Mouse (Mus musculus): ENCODE data around the gene Cdk5rap2. TPM values are rescaled to one million over a fixed set of nuclear protein-coding genes. Genes with fewer than 3 reads are reported as not detected.

The Cdk5rap2 gene
- 11.8 and 12.4 TPM in 2 replicates for polyA plus RNA-seq (2014; fragmentation: Nextera tagmentation; extraction: Ambion mirVana)

DNA sequence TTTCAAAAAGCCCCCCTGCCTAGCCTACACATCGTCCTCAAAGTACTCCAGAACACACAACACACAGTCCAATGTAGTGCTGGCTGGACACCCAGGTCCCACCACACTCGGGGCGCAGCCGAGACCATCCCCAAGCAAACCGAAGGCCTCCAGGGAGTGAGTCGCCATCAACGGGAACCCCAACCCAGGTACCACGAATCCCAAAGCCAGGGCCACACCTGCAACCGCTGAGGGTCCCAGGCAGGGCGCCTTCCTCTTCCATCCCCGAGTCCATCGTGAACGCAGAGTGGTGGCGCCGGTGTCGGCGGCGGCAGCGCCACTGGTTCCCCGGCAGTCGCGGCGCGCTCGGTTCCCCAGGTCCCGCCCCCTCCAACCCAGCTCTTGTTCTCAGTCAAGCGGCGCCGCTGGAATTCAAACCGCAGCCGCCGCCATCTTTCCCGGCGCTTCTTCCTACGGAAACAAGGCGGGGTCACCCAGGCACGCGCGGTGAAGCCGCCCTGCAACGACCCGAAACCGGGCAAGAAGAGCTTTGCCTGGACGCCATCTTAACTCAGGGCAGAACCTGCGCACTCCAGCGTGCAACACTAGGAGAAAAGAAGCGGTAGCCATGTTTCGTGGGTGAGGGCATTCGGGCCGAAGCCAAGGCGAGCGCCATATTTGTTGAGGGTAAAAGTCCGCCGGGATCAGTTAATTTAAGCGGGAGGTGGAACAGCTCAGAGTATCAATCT lies at the start of gene Cdk5rap2:
TSS of gene Cdk5rap2 (minus strand) at position 450 of the 728 bp plus-strand sequence.
- ATAC-seq (replicated peaks; ENCODE audit: low FRiP score) (peak; percentile 98), DNase-seq (ENCODE audit: low spot score) (peak; percentile 93)
- peak within 1 kb of the TSS; percentile 82 for H3K4me3 ChIP-seq (ENCODE audit: low read depth, low read length)
- peak within 1 kb of the TSS; percentile 91 for H3K9ac ChIP-seq (ENCODE audit: low read depth, low read length)
- peaks cover 2% of the 10 kb centered on the region; the same call in 1 of the 2 replicates for H3K36me3 ChIP-seq (ENCODE audit: control insufficient read depth, insufficient read depth, low read length)
- peak within 1 kb of the TSS; percentile 77 for H3K4me2 ChIP-seq
- H3K27ac ChIP-seq (ENCODE audit: low read depth, low read length): peak within 1 kb of the TSS; percentile 59; the same call in 1 of the 2 replicates
- no peaks in the 10 kb centered on the region; the same call in 1 of the 2 replicates for H3K4me1 ChIP-seq (replicated peaks; ENCODE audit: control insufficient read depth, insufficient read depth, low read length)
- under 1% methylated on average over 55 of the region's 55 CpGs for WGBS
- H3K27me3 ChIP-seq (replicated peaks; ENCODE audit: control insufficient read depth, insufficient read depth, low read length): no peaks in the 10 kb centered on the region
- no peaks in the 10 kb centered on the region for H3K9me3 ChIP-seq (ENCODE audit: control insufficient read depth, low read length)

GRCm38 (mm10) chr4:70452161-70452560 lies 41.9 kb upstream of the Cdk5rap2 start:
- H3K27me3 ChIP-seq (replicated peaks; ENCODE audit: control insufficient read depth, insufficient read depth, low read length): no peaks in the 10 kb centered on the region
- H3K4me1 ChIP-seq (replicated peaks; ENCODE audit: control insufficient read depth, insufficient read depth, low read length): no peaks in the 10 kb centered on the region
- no peaks in the 10 kb centered on the region for H3K36me3 ChIP-seq (ENCODE audit: control insufficient read depth, insufficient read depth, low read length)
- no peak overlapping the region for H3K4me2 ChIP-seq
- H3K9me3 ChIP-seq (ENCODE audit: control insufficient read depth, low read length): no peaks in the 10 kb centered on the region
- no peak overlapping the region for H3K27ac ChIP-seq (ENCODE audit: low read depth, low read length)
- 82% methylated on average over 3 of the region's 3 CpGs for WGBS
- no peak for DNase-seq (ENCODE audit: low spot score)
- no peak overlapping the region for H3K4me3 ChIP-seq (ENCODE audit: low read depth, low read length)
- no peak for ATAC-seq (replicated peaks; ENCODE audit: low FRiP score)
- H3K9ac ChIP-seq (ENCODE audit: low read depth, low read length): no peak overlapping the region

GRCm38 (mm10) chr4:70451750-70452149 lies 41.5 kb upstream of the Cdk5rap2 start:
- H3K36me3 ChIP-seq (ENCODE audit: control insufficient read depth, insufficient read depth, low read length): no peaks in the 10 kb centered on the region
- H3K4me1 ChIP-seq (replicated peaks; ENCODE audit: control insufficient read depth, insufficient read depth, low read length): no peaks in the 10 kb centered on the region
- ATAC-seq (replicated peaks; ENCODE audit: low FRiP score) (no peak), DNase-seq (ENCODE audit: low spot score) (no peak)
- no peak overlapping the region for H3K4me3 ChIP-seq (ENCODE audit: low read depth, low read length)
- no peak overlapping the region for H3K27ac ChIP-seq (ENCODE audit: low read depth, low read length)
- no peak overlapping the region for H3K9ac ChIP-seq (ENCODE audit: low read depth, low read length)
- 0% methylated on average over 2 of the region's 2 CpGs for WGBS
- H3K27me3 ChIP-seq (replicated peaks; ENCODE audit: control insufficient read depth, insufficient read depth, low read length): no peaks in the 10 kb centered on the region
- H3K9me3 ChIP-seq (ENCODE audit: control insufficient read depth, low read length): no peaks in the 10 kb centered on the region
- no peak overlapping the region for H3K4me2 ChIP-seq

DNA sequence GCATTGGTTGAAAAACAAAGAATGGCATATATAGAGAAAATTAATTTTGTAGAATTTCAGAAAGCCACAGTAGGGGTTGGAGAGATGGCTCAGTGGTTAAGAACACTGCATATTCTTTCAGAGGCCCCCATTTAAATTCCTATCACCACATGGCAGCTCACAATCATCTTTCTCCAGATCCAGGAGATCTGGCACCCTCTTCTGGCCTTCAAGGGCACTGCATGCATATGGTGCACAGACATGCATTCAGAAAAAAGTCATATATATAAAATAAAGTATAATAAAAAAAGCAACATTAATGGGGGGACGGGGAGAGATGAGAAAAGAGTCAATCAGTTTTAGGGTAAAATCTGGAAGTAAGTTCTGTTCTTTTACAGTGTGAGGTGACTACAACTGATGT lies 39.4 kb upstream of the Cdk5rap2 start:
- DNase-seq (ENCODE audit: low spot score) (no peak), ATAC-seq (replicated peaks; ENCODE audit: low FRiP score) (no peak)
- no peak overlapping the region for H3K9ac ChIP-seq (ENCODE audit: low read depth, low read length)
- no peak overlapping the region for H3K4me2 ChIP-seq
- H3K27ac ChIP-seq (ENCODE audit: low read depth, low read length): no peak overlapping the region
- no peaks in the 10 kb centered on the region for H3K27me3 ChIP-seq (replicated peaks; ENCODE audit: control insufficient read depth, insufficient read depth, low read length)
- no peaks in the 10 kb centered on the region for H3K9me3 ChIP-seq (ENCODE audit: control insufficient read depth, low read length)
- H3K36me3 ChIP-seq (ENCODE audit: control insufficient read depth, insufficient read depth, low read length): no peaks in the 10 kb centered on the region
- H3K4me3 ChIP-seq (ENCODE audit: low read depth, low read length): no peak overlapping the region
- no peaks in the 10 kb centered on the region for H3K4me1 ChIP-seq (replicated peaks; ENCODE audit: control insufficient read depth, insufficient read depth, low read length)
- 70% methylated on average over 1 of the region's 1 CpGs for WGBS

- Histone ChIP-seq H3K9me3 (ENCODE audit: control insufficient read depth, low read length) (no peaks in the 10 kb centered on the region), H3K27me3 (replicated peaks; ENCODE audit: control insufficient read depth, insufficient read depth, low read length) (no peaks in the 10 kb centered on the region), H3K4me2 (no peak overlapping the region), H3K27ac (ENCODE audit: low read depth, low read length) (no peak overlapping the region), H3K9ac (ENCODE audit: low read depth, low read length) (no peak overlapping the region), H3K4me3 (ENCODE audit: low read depth, low read length) (no peak overlapping the region), H3K4me1 (replicated peaks; ENCODE audit: control insufficient read depth, insufficient read depth, low read length) (no peaks in the 10 kb centered on the region), H3K36me3 (ENCODE audit: control insufficient read depth, insufficient read depth, low read length) (no peaks in the 10 kb centered on the region)
- WGBS: 87% methylated on average over 3 of the region's 3 CpGs
- no peak for DNase-seq (ENCODE audit: low spot score)
- no peak for ATAC-seq (replicated peaks; ENCODE audit: low FRiP score)
Observed at GRCm38 (mm10) chr4:70446774-70447173, 36.5 kb upstream of the Cdk5rap2 start.

GRCm38 (mm10) chr4:70420202-70420601 lies 10.0 kb upstream of the Cdk5rap2 start:
- WGBS: 72% methylated on average over 2 of the region's 2 CpGs
- DNase-seq (ENCODE audit: low spot score) (no peak), ATAC-seq (replicated peaks; ENCODE audit: low FRiP score) (no peak)
- Histone ChIP-seq H3K4me2 (no peak overlapping the region), H3K4me1 (replicated peaks; ENCODE audit: control insufficient read depth, insufficient read depth, low read length) (no peaks in the 10 kb centered on the region), H3K36me3 (ENCODE audit: control insufficient read depth, insufficient read depth, low read length) (no peaks in the 10 kb centered on the region), H3K27me3 (replicated peaks; ENCODE audit: control insufficient read depth, insufficient read depth, low read length) (no peaks in the 10 kb centered on the region), H3K9me3 (ENCODE audit: control insufficient read depth, low read length) (no peaks in the 10 kb centered on the region), H3K27ac (ENCODE audit: low read depth, low read length) (no peak overlapping the region), H3K9ac (ENCODE audit: low read depth, low read length) (no peak overlapping the region), H3K4me3 (ENCODE audit: low read depth, low read length) (no peak overlapping the region)

DNA sequence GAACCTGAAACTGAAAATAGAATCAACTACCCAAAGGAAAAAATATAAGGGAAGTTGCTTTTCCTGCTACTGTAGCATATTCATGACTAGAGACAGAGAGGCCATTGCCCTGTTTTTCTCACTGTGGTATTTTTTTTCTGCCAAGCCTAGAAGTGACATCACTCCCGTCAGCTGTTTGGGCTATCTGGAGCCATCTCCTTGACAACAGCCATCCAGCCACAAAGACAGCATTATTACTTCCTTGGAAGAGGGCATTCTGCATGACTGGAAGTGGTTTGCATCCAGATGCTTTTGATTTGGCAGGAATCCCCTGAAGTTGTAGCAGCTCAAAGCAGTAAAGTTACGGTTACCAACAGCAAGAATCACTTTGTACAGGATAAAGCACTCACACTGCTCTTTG lies 1.9 kb upstream of the Cdk5rap2 start:
- H3K36me3 ChIP-seq (ENCODE audit: control insufficient read depth, insufficient read depth, low read length): peaks cover 2% of the 10 kb centered on the region; the same call in 1 of the 2 replicates
- no peak overlapping the region for H3K4me2 ChIP-seq
- no peak overlapping the region for H3K9ac ChIP-seq (ENCODE audit: low read depth, low read length)
- H3K27ac ChIP-seq (ENCODE audit: low read depth, low read length): no peak overlapping the region
- 61% methylated on average over 2 of the region's 2 CpGs for WGBS
- no peak for DNase-seq (ENCODE audit: low spot score)
- no peaks in the 10 kb centered on the region for H3K9me3 ChIP-seq (ENCODE audit: control insufficient read depth, low read length)
- no peak overlapping the region for H3K4me3 ChIP-seq (ENCODE audit: low read depth, low read length)
- H3K4me1 ChIP-seq (replicated peaks; ENCODE audit: control insufficient read depth, insufficient read depth, low read length): no peaks in the 10 kb centered on the region; the same call in 1 of the 2 replicates
- ATAC-seq (replicated peaks; ENCODE audit: low FRiP score): no peak
- no peaks in the 10 kb centered on the region for H3K27me3 ChIP-seq (replicated peaks; ENCODE audit: control insufficient read depth, insufficient read depth, low read length)

- H3K4me3 ChIP-seq (ENCODE audit: low read depth, low read length): peak overlapping the region; percentile 82
- no peak overlapping the region for H3K27ac ChIP-seq (ENCODE audit: low read depth, low read length)
- no peak for ATAC-seq (replicated peaks; ENCODE audit: low FRiP score)
- H3K9ac ChIP-seq (ENCODE audit: low read depth, low read length): peak overlapping the region; percentile 91
- no peaks in the 10 kb centered on the region for H3K27me3 ChIP-seq (replicated peaks; ENCODE audit: control insufficient read depth, insufficient read depth, low read length)
- peak overlapping the region; percentile 77 for H3K4me2 ChIP-seq
- H3K36me3 ChIP-seq (ENCODE audit: control insufficient read depth, insufficient read depth, low read length): peaks cover 2% of the 10 kb centered on the region; the same call in 1 of the 2 replicates
- DNase-seq (ENCODE audit: low spot score): no peak
- WGBS: 27% methylated on average over 9 of the region's 9 CpGs
- no peaks in the 10 kb centered on the region; the same call in 1 of the 2 replicates for H3K4me1 ChIP-seq (replicated peaks; ENCODE audit: control insufficient read depth, insufficient read depth, low read length)
- H3K9me3 ChIP-seq (ENCODE audit: control insufficient read depth, low read length): no peaks in the 10 kb centered on the region
Observed at GRCm38 (mm10) chr4:70409456-70409855, 787 bp downstream of the Cdk5rap2 start.
